Mouse (Mus musculus): ENCODE data around the gene Oas1a. TPM values are rescaled to one million over a fixed set of nuclear protein-coding genes. Genes with fewer than 3 reads are reported as not detected.
"Not testable (repeated sequence)": the region's sequence is repeated elsewhere in the genome, so short reads cannot be mapped to it uniquely, and the experiment has no call there.

Oas1a gene
- total and polyA plus RNA-seq, 3 experiments, result 1.1 to 2.6 (median 1.7) TPM

DNA sequence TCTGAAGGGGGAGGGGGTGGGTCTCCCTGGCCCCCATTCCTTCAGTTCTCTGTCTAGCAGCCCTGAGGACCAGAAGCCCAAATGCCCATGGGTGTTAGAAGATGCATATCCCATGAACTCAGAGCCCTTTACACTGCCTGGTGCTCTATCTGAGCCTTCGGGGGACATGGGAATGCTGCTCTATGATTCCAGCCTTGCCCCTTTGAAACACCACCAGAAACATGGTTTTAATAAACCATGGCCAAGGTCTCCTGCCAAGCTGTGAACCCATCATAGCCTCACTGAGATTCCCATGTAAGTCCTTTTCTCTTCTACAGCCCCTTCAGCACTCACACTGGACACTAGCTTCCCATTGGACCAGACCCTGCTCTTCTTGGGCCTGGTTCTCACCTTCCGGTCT lies 17.3 kb downstream of the Oas1a start:
- dilution Hi-C loops (cut with MboI; ENCODE audit: extremely low pct_ligation_motif_present, extremely low pct_unique_long_range_greater_than_20kb, low sequenced_read_pairs), result no loop called here
- Histone ChIP-seq H3K36me3 (replicated peaks in 1 of 2; ENCODE audit: control insufficient read depth in 1 of 2, insufficient read depth in 1 of 2, low read length in 1 of 2) (no peaks in the 10 kb centered on the region), H3K79me2 (replicated peaks; ENCODE audit: control insufficient read depth, extremely low read depth, insufficient read depth, poor library complexity, severe bottlenecking) (no peaks in the 10 kb centered on the region), H3K4me1 (ENCODE audit: control insufficient read depth in 1 of 2, insufficient read depth in 2 of 2) (no peaks in the 10 kb centered on the region), H3K4me3 (replicated peaks in 1 of 3; ENCODE audit: low read depth in 2 of 3, low read length in 2 of 3, poor library complexity in 1 of 3) (no peak overlapping the region), H3K9me3 (replicated peaks; ENCODE audit: low read length) (peaks cover 8% of the 10 kb centered on the region), H3K4me2 (ENCODE audit: insufficient read depth, low read depth, poor library complexity, severe bottlenecking) (no peak overlapping the region), H3K27ac (ENCODE audit: insufficient read depth, low read depth) (no peak overlapping the region), H3K9ac (ENCODE audit: insufficient read depth, low read depth) (no peak overlapping the region), H3K27me3 (replicated peaks) (peaks cover 4% of the 10 kb centered on the region)
- TF ChIP-seq IRF4 (IDR thresholded peaks at IDR 0.05; ENCODE audit: low read depth, low read length), result no peak
- no peak for TF ChIP-seq USF2 (conservative IDR thresholded peaks at IDR 0.05; ENCODE audit: low read depth, low read length)
- no peak for TF ChIP-seq CHD1 (IDR thresholded peaks at IDR 0.05; ENCODE audit: low read depth, low read length)
- no peak for TF ChIP-seq ZKSCAN1 (IDR thresholded peaks at IDR 0.05; ENCODE audit: borderline replicate concordance, low read depth, low read length)
- no peak for TF ChIP-seq MAZ (IDR thresholded peaks at IDR 0.05; ENCODE audit: low read depth, low read length)
- TF ChIP-seq KAT2A (IDR thresholded peaks at IDR 0.05; ENCODE audit: insufficient replicate concordance, low read length), result no peak
- TF ChIP-seq RCOR1 (conservative IDR thresholded peaks at IDR 0.05; ENCODE audit: low read depth, low read length), result no peak
- no peak for TF ChIP-seq ZC3H11A (IDR thresholded peaks at IDR 0.05; ENCODE audit: low read depth, low read length)
- TF ChIP-seq POLR2A (IDR thresholded peaks at IDR 0.05; ENCODE audit: low read depth, low read length), result no peak
- TF ChIP-seq MAFK (IDR thresholded peaks at IDR 0.05; ENCODE audit: insufficient replicate concordance, low read length), result no peak
- TF ChIP-seq ZMIZ1 (IDR thresholded peaks at IDR 0.05; ENCODE audit: low read depth, low read length), result no peak
- TF ChIP-seq TCF12 (IDR thresholded peaks at IDR 0.05; ENCODE audit: low read depth, low read length), result no peak
- TF ChIP-seq TBP (conservative IDR thresholded peaks at IDR 0.05; ENCODE audit: low read depth, low read length), result no peak
- no peak for TF ChIP-seq ZNF384 (IDR thresholded peaks at IDR 0.05; ENCODE audit: low read depth, low read length)
- no peak for TF ChIP-seq NRF1 (IDR thresholded peaks at IDR 0.05; ENCODE audit: low read depth, low read length)
- no peak for TF ChIP-seq SMC3 (IDR thresholded peaks at IDR 0.05; ENCODE audit: low read depth, low read length)
- TF ChIP-seq MXI1 (IDR thresholded peaks at IDR 0.05; ENCODE audit: low read depth, low read length), result no peak
- in situ Hi-C loops (cut with MboI; ENCODE audit: low pct_ligation_motif_present, low pct_unique_long_range_greater_than_20kb, low sequenced_read_pairs), result no loop called here
- no peak for DNase-seq (ENCODE audit: extremely low read depth)

GRCm38 (mm10) chr5:120888294-120888815 lies 19.0 kb downstream of the Oas1a start:
- H3K9me3 ChIP-seq (replicated peaks; ENCODE audit: low read length); in situ Hi-C loops (cut with MboI; ENCODE audit: low pct_ligation_motif_present, low pct_unique_long_range_greater_than_20kb, low sequenced_read_pairs); H3K4me1 ChIP-seq (ENCODE audit: control insufficient read depth in 1 of 2, insufficient read depth in 2 of 2); H3K9ac ChIP-seq (ENCODE audit: insufficient read depth, low read depth); dilution Hi-C loops (cut with MboI; ENCODE audit: extremely low pct_ligation_motif_present, extremely low pct_unique_long_range_greater_than_20kb, low sequenced_read_pairs); H3K79me2 ChIP-seq (replicated peaks; ENCODE audit: control insufficient read depth, extremely low read depth, insufficient read depth, poor library complexity, severe bottlenecking); H3K27me3 ChIP-seq (replicated peaks); H3K27ac ChIP-seq (ENCODE audit: insufficient read depth, low read depth); H3K36me3 ChIP-seq (replicated peaks in 1 of 2; ENCODE audit: control insufficient read depth in 1 of 2, insufficient read depth in 1 of 2, low read length in 1 of 2): not testable (repeated sequence)
- Histone ChIP-seq H3K4me2 (ENCODE audit: insufficient read depth, low read depth, poor library complexity, severe bottlenecking) (0 out of 2 replicates have a peak overlapping the region, but pooled peaks have one; percentile 29), H3K4me3 (replicated peaks in 1 of 3; ENCODE audit: low read depth in 2 of 3, low read length in 2 of 3, poor library complexity in 1 of 3) (peak overlapping the region in 1 of 3 experiments; percentile 49)
- DNase-seq (ENCODE audit: extremely low read depth), result peak; percentile 17
